Mouse (Mus musculus) ES-Bruce4 (cell line): ENCODE results near the gene Chac2. TPM values are rescaled to one million over a fixed set of nuclear protein-coding genes. Genes with fewer than 3 reads are reported as not detected.
"Not testable (repeated sequence)": the region's sequence is repeated elsewhere in the genome, so short reads cannot be mapped to it uniquely, and the experiment has no call there.

Experiments
- H3K27ac ChIP-seq: 2 replicates; pipeline ENCODE4 v1.5.1; 2012; ENCODE audit warnings: low read length, inconsistent platforms; ENCODE audit not compliant: insufficient read depth
- H3K27me3 ChIP-seq: 2 replicates; pipeline ENCODE4 v1.6.1; 2012; ENCODE audit warnings: mild to moderate bottlenecking, low read length, inconsistent platforms; ENCODE audit not compliant: control insufficient read depth, poor library complexity, insufficient read depth, severe bottlenecking
- H3K36me3 ChIP-seq: 2 replicates; pipeline ENCODE4 v1.6.1; 2012; ENCODE audit warnings: inconsistent platforms, mild to moderate bottlenecking, low read length, moderate library complexity; ENCODE audit not compliant: control insufficient read depth, poor library complexity, insufficient read depth, severe bottlenecking
- H3K4me1 ChIP-seq: one replicate; pipeline ENCODE4 v1.8.1; 2011; ENCODE audit warnings: low read length; ENCODE audit not compliant: control insufficient read depth, insufficient read depth
- H3K4me3 ChIP-seq: 2 replicates; pipeline ENCODE4 v1.5.1; 2011; ENCODE audit warnings: low read depth, mild to moderate bottlenecking, low read length
- H3K9ac ChIP-seq: 2 replicates; pipeline ENCODE4 v1.6.1; 2012; ENCODE audit warnings: low read depth, mild to moderate bottlenecking, inconsistent platforms; ENCODE audit not compliant: poor library complexity, severe bottlenecking
- H3K9me3 ChIP-seq: replicated peaks from 2 replicates; pipeline ENCODE4 v1.6.1; 2012; ENCODE audit warnings: mild to moderate bottlenecking, low read length, inconsistent platforms; ENCODE audit not compliant: control insufficient read depth, poor library complexity, insufficient read depth, severe bottlenecking
- CTCF ChIP-seq: IDR thresholded peaks from one replicate; pipeline ENCODE4 v1.8.1; 2011; ENCODE audit warnings: low read depth, low read length
- EP300 ChIP-seq: IDR thresholded peaks from 2 replicates; pipeline ENCODE4 v1.6.1; 2011; ENCODE audit warnings: low read depth, low read length; ENCODE audit not compliant: insufficient read depth
- POLR2A ChIP-seq: IDR thresholded peaks from one replicate; pipeline ENCODE4 v1.8.1; 2011; ENCODE audit warnings: low read length; ENCODE audit not compliant: insufficient read depth
- polyA plus RNA-seq: library from polyadenylated mRNA; stranded (reverse); fragments of >200 nt; gene quantifications from 2 replicates; pipeline ENCODE4 v1.2.4, GENCODE M21; 2011; ENCODE audit warnings: low read depth; ENCODE audit not compliant: missing spikeins, insufficient read depth, insufficient read length

Gene Chac2
- polyA plus RNA-seq: 5.2 and 5.6 TPM in 2 replicates

GRCm38 (mm10) chr11:30985877-30986624 is at the start of gene Chac2:
TSS of gene Chac2 (minus strand) at chr11:30986350.
- no peaks in the 10 kb centered on the region for H3K4me1 ChIP-seq
- no peaks in the 10 kb centered on the region for H3K27me3 ChIP-seq
- no peaks in the 10 kb centered on the region for H3K36me3 ChIP-seq
- H3K9me3 ChIP-seq: no peaks in the 10 kb centered on the region
- H3K9ac ChIP-seq: peak within 1 kb of the TSS; percentile 76
- peak within 1 kb of the TSS; percentile 2; the same call in 1 of the 2 replicates for H3K27ac ChIP-seq
- peak within 1 kb of the TSS; percentile 91 for H3K4me3 ChIP-seq
- TF ChIP-seq CTCF: no peak
- TF ChIP-seq POLR2A: peak; percentile 69

- Histone ChIP-seq H3K9me3 (peaks cover 4% of the 10 kb centered on the region), H3K4me3 (no peak overlapping the region), H3K27me3 (no peaks in the 10 kb centered on the region), H3K27ac (no peak overlapping the region), H3K9ac (no peak overlapping the region), H3K4me1 (no peaks in the 10 kb centered on the region), H3K36me3 (no peaks in the 10 kb centered on the region)
- TF ChIP-seq CTCF (no peak), EP300 (no peak), POLR2A (no peak)
Measured at GRCm38 (mm10) chr11:31034958-31035357, 48.8 kb upstream of the Chac2 start.

- not testable (repeated sequence) for H3K36me3 ChIP-seq, H3K27me3 ChIP-seq, H3K9me3 ChIP-seq, H3K4me1 ChIP-seq
- Histone ChIP-seq H3K9ac (peak overlapping the region; percentile 66), H3K4me3 (peak overlapping the region; percentile 65), H3K27ac (peak overlapping the region; percentile 67)
Measured at GRCm38 (mm10) chr11:31017466-31017865, 31.3 kb upstream of the Chac2 start.

GRCm38 (mm10) chr11:31009668-31010067 is 23.5 kb upstream of the Chac2 start:
- not testable (repeated sequence) for H3K4me1 ChIP-seq, H3K9me3 ChIP-seq, H3K9ac ChIP-seq, H3K27ac ChIP-seq, H3K27me3 ChIP-seq, H3K4me3 ChIP-seq, H3K36me3 ChIP-seq

GRCm38 (mm10) chr11:31001169-31001908 is 15.2 kb upstream of the Chac2 start:
- no peak for TF ChIP-seq CTCF
- TF ChIP-seq EP300: no peak
- TF ChIP-seq POLR2A: no peak
- Histone ChIP-seq H3K27ac (no peak overlapping the region), H3K9me3 (no peaks in the 10 kb centered on the region), H3K27me3 (no peaks in the 10 kb centered on the region), H3K4me1 (no peaks in the 10 kb centered on the region), H3K9ac (no peak overlapping the region), H3K36me3 (no peaks in the 10 kb centered on the region), H3K4me3 (no peak overlapping the region)

GRCm38 (mm10) chr11:31000028-31000427 is 13.9 kb upstream of the Chac2 start:
- no peaks in the 10 kb centered on the region for H3K9me3 ChIP-seq
- H3K4me3 ChIP-seq: no peak overlapping the region
- H3K9ac ChIP-seq: no peak overlapping the region
- no peak for TF ChIP-seq POLR2A
- TF ChIP-seq CTCF: no peak
- TF ChIP-seq EP300: no peak
- no peaks in the 10 kb centered on the region for H3K4me1 ChIP-seq
- H3K27me3 ChIP-seq: no peaks in the 10 kb centered on the region
- H3K36me3 ChIP-seq: no peaks in the 10 kb centered on the region
- no peak overlapping the region for H3K27ac ChIP-seq
